Mouse (Mus musculus) spleen, adult 2 months (tissue): ENCODE results near the gene Micu1. TPM values are rescaled to one million over a fixed set of nuclear protein-coding genes. Genes with fewer than 3 reads are reported as not detected.

Experiments used
- DNase-seq, 2 experiments: peaks; one replicate each; pipeline versions ENCODE4 v3.0.0 to v3.0.0-alpha.2; 2012 to 2021; ENCODE audit warnings: low spot score in 2 of 2, low read depth in 1 of 2
- H3K27ac ChIP-seq: fragments of 200-500 bp; 2 replicates; pipeline ENCODE4 v1.5.1; 2012; ENCODE audit warnings: low read length, inconsistent platforms; ENCODE audit not compliant: insufficient read depth
- H3K27me3 ChIP-seq: fragments of 200-500 bp; 2 replicates; pipeline ENCODE4 v1.6.1; 2012; ENCODE audit warnings: mild to moderate bottlenecking, moderate library complexity, low read length, inconsistent platforms; ENCODE audit not compliant: control insufficient read depth, insufficient read depth
- H3K36me3 ChIP-seq: fragments of 200-500 bp; 2 replicates; pipeline ENCODE4 v1.6.1; 2012; ENCODE audit warnings: mild to moderate bottlenecking, low read length, inconsistent platforms; ENCODE audit not compliant: control insufficient read depth, insufficient read depth
- H3K4me1 ChIP-seq: fragments of 200-500 bp; 2 replicates; pipeline ENCODE4 v1.6.1; 2011; ENCODE audit warnings: inconsistent platforms; ENCODE audit not compliant: control insufficient read depth, insufficient read depth, insufficient read length
- H3K4me3 ChIP-seq: fragments of 200-500 bp; 2 replicates; pipeline ENCODE4 v1.5.1; 2011; ENCODE audit warnings: mild to moderate bottlenecking, inconsistent platforms; ENCODE audit not compliant: insufficient read depth, insufficient read length; ENCODE audit errors: extremely low read depth
- CTCF ChIP-seq: fragments of 200-500 bp; IDR thresholded peaks from 2 replicates; pipeline ENCODE4 v1.5.1; 2011; ENCODE audit warnings: mild to moderate bottlenecking, inconsistent platforms; ENCODE audit not compliant: insufficient read depth, insufficient read length, insufficient replicate concordance; ENCODE audit errors: extremely low read depth
- POLR2A ChIP-seq: fragments of 200-500 bp; IDR thresholded peaks from 2 replicates; pipeline ENCODE4 v1.6.1; 2011; ENCODE audit warnings: low read depth, low read length, inconsistent platforms
- WGBS: fragments of 180-500 bp; shearing (Covaris S2); methylation state at CpG from one replicate; pipeline ENCODE4 v1.1.7; 2018; 5-methylcytosine and 5-hydroxymethylcytosine counted together
- polyA plus RNA-seq: library from polyadenylated mRNA; depleted of rRNA; stranded (reverse); fragments of >200 nt; gene quantifications from 2 replicates; pipeline ENCODE4 v1.2.3, GENCODE M21; 2012

Micu1 gene
- polyA plus RNA-seq, 1 experiment: 21.9 TPM

GRCm38 (mm10) chr10:59843125-59843524 lies 140.8 kb downstream of the Micu1 start:
- Histone ChIP-seq H3K4me3 (no peak overlapping the region), H3K36me3 (no peaks in the 10 kb centered on the region), H3K27me3 (no peaks in the 10 kb centered on the region), H3K4me1 (no peaks in the 10 kb centered on the region), H3K27ac (no peak overlapping the region)
- WGBS: 83% methylated on average over 5 of the region's 5 CpGs
- TF ChIP-seq CTCF (no peak), POLR2A (no peak)
- no peak for DNase-seq

GRCm38 (mm10) chr10:59844686-59845085 lies 142.4 kb downstream of the Micu1 start:
- H3K27me3 ChIP-seq: no peaks in the 10 kb centered on the region
- H3K4me1 ChIP-seq: no peaks in the 10 kb centered on the region
- 73% methylated on average over 9 of the region's 9 CpGs for WGBS
- H3K36me3 ChIP-seq: no peaks in the 10 kb centered on the region
- TF ChIP-seq CTCF: no peak
- no peak for TF ChIP-seq POLR2A
- no peak overlapping the region for H3K4me3 ChIP-seq
- H3K27ac ChIP-seq: no peak overlapping the region
- DNase-seq: no peak

GRCm38 (mm10) chr10:59846416-59846815 lies 144.1 kb downstream of the Micu1 start:
- TF ChIP-seq CTCF: no peak
- no peak for TF ChIP-seq POLR2A
- H3K4me1 ChIP-seq: no peaks in the 10 kb centered on the region
- H3K4me3 ChIP-seq: no peak overlapping the region
- WGBS: 86% methylated on average over 6 of the region's 6 CpGs
- 0 out of 2 replicates have a peak, but pooled peaks cover 3% of the 10 kb centered on the region for H3K36me3 ChIP-seq
- no peak overlapping the region for H3K27ac ChIP-seq
- H3K27me3 ChIP-seq: no peaks in the 10 kb centered on the region
- no peak for DNase-seq

GRCm38 (mm10) chr10:59848079-59848877 lies 146.0 kb downstream of the Micu1 start:
- H3K36me3 ChIP-seq: 0 out of 2 replicates have a peak, but pooled peaks cover 3% of the 10 kb centered on the region
- no peaks in the 10 kb centered on the region for H3K27me3 ChIP-seq
- no peak overlapping the region for H3K27ac ChIP-seq

GRCm38 (mm10) chr10:59848953-59849352 lies 146.7 kb downstream of the Micu1 start:
- H3K4me1 ChIP-seq: no peaks in the 10 kb centered on the region
- WGBS: 85% methylated on average over 9 of the region's 9 CpGs

More at GRCm38 (mm10) chr10:59848079-59848877, 146.0 kb downstream of the Micu1 start:
- DNase-seq: no peak
- Histone ChIP-seq H3K4me3 (no peak overlapping the region), H3K4me1 (no peaks in the 10 kb centered on the region)
- 79% methylated on average over 11 of the region's 11 CpGs for WGBS
- TF ChIP-seq CTCF (no peak), POLR2A (no peak)

GRCm38 (mm10) chr10:59849371-59849770 lies 147.1 kb downstream of the Micu1 start:
- H3K27ac ChIP-seq: no peak overlapping the region
- no peaks in the 10 kb centered on the region for H3K4me1 ChIP-seq
- WGBS: 95% methylated on average over 7 of the region's 7 CpGs
- no peaks in the 10 kb centered on the region for H3K27me3 ChIP-seq
- TF ChIP-seq POLR2A (no peak), CTCF (no peak)
- no peak for DNase-seq
- 0 out of 2 replicates have a peak, but pooled peaks cover 3% of the 10 kb centered on the region for H3K36me3 ChIP-seq
- H3K4me3 ChIP-seq: no peak overlapping the region

More at GRCm38 (mm10) chr10:59848953-59849352, 146.7 kb downstream of the Micu1 start:
- Histone ChIP-seq H3K4me3 (no peak overlapping the region), H3K27ac (no peak overlapping the region), H3K27me3 (no peaks in the 10 kb centered on the region), H3K36me3 (0 out of 2 replicates have a peak, but pooled peaks cover 3% of the 10 kb centered on the region)
- no peak for DNase-seq
- TF ChIP-seq CTCF (no peak), POLR2A (no peak)

GRCm38 (mm10) chr10:59857157-59857556 lies 154.9 kb downstream of the Micu1 start:
- no peak for TF ChIP-seq POLR2A
- TF ChIP-seq CTCF: no peak
- H3K36me3 ChIP-seq: no peaks in the 10 kb centered on the region
- no peak overlapping the region for H3K4me3 ChIP-seq
- WGBS: 78% methylated on average over 5 of the region's 5 CpGs
- no peak overlapping the region for H3K27ac ChIP-seq
- no peak for DNase-seq
- no peaks in the 10 kb centered on the region for H3K27me3 ChIP-seq
- H3K4me1 ChIP-seq: no peaks in the 10 kb centered on the region
